In the genomic region with DNA sequence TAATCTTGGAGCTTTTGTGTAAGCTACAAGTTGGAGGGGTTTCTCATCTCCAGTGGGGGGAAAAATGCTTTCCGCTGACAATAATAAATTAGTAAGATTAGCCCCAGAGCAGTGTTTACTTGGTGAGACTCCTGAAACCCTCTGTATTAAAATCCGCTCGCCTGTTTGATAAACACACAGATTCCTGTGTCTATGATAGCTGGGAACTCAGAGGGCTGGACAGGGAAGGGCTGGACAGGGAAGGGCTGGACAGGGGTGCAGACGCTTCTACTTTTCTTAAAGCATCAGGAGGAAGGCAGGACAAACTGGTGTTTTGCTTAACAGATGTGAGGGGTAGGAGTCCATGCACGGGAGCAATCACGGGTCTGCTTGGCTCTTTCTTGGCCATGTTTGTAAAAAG, we compare ENCODE assay signal across 30 mouse cellular contexts.
DNase-seq lines count a peak whose midpoint lies in the region; ATAC-seq and TF ChIP-seq lines count a peak whose summit lies in the region.
"Had no signal": no experiment of that assay in that cellular context is flagged by ENCODE, and none has a peak within 500 bp of the region (broad histone marks: within the 10 kb centered on the region; RNA-seq: fewer than 3 reads in every experiment).

No protein-coding gene starts in this region.

- peaks cover 6% of the 10 kb centered on the region; the same call in 1 of the 2 replicates for H3K4me1 ChIP-seq in lung, embryonic 15.5 days
- H3K4me1 ChIP-seq in heart, embryonic 12.5 days (replicated peaks) = no peaks in the 10 kb centered on the region
- H3K4me1 ChIP-seq: embryonic facial prominence, embryonic 15.5 days; heart, embryonic 13.5 days; hindbrain, embryonic 10.5 days; hindbrain, embryonic 15.5 days; neural tube, embryonic 12.5 days had no signal

- no peak for ATAC-seq in lung, embryonic 15.5 days (ENCODE audit: borderline replicate concordance, extremely low read depth, low FRiP score, low TSS enrichment)
- ATAC-seq in heart, embryonic 12.5 days (ENCODE audit: insufficient number of reproducible peaks, low FRiP score) = no peak
- ATAC-seq: forebrain, embryonic 14.5 days; inflammation-experienced regulatory T-cells, adult 6 months; midbrain, embryonic 16.5 days had no signal

- H3ac ChIP-seq in myocyte (ENCODE audit: control insufficient read depth, insufficient read length) = no peak overlapping the region

- no peaks in the 10 kb centered on the region for H3K79me2 ChIP-seq in myocyte (ENCODE audit: control insufficient read depth, insufficient read depth)

- 25% methylated on average over 6 of the region's 6 CpGs for WGBS in lung, embryonic 15.5 days
- 56% methylated on average over 6 of the region's 6 CpGs for WGBS in heart, embryonic 12.5 days

- intact Hi-C loops in heart, postnatal 36 days (cut with DNase I) = no loop called here

- no peak overlapping the region for H3K27ac ChIP-seq in lung, embryonic 15.5 days
- H3K27ac ChIP-seq in heart, embryonic 12.5 days (ENCODE audit: poor library complexity, severe bottlenecking) = no peak overlapping the region
- H3K27ac ChIP-seq: embryonic facial prominence, embryonic 15.5 days; heart, embryonic 13.5 days; hindbrain, embryonic 10.5 days; hindbrain, embryonic 15.5 days; limb, embryonic 12.5 days; neural tube, embryonic 12.5 days had no signal

- no peak overlapping the region for H3K9ac ChIP-seq in lung, embryonic 15.5 days
- H3K9ac ChIP-seq in heart, embryonic 12.5 days = no peak overlapping the region
- H3K9ac ChIP-seq: embryonic facial prominence, embryonic 15.5 days; heart, embryonic 13.5 days; hindbrain, embryonic 15.5 days; limb, embryonic 12.5 days; neural tube, embryonic 12.5 days had no signal

- peak overlapping the region; percentile 18; the same call in 1 of the 2 replicates for H3K4me2 ChIP-seq in lung, embryonic 15.5 days
- peak overlapping the region; percentile 58 for H3K4me2 ChIP-seq in myocyte (ENCODE audit: low read depth)
- H3K4me2 ChIP-seq in heart, embryonic 12.5 days = no peak overlapping the region
- H3K4me2 ChIP-seq: embryonic facial prominence, embryonic 15.5 days; heart, embryonic 13.5 days; hindbrain, embryonic 15.5 days; limb, embryonic 12.5 days; liver, embryonic 11.5 days; midbrain, embryonic 11.5 days; neural tube, embryonic 12.5 days had no signal

- no peaks in the 10 kb centered on the region for H3K9me3 ChIP-seq in lung, embryonic 15.5 days
- no peaks in the 10 kb centered on the region for H3K9me3 ChIP-seq in heart, embryonic 12.5 days (replicated peaks)
- H3K9me3 ChIP-seq: embryonic facial prominence, embryonic 15.5 days; heart, embryonic 13.5 days; hindbrain, embryonic 10.5 days; hindbrain, embryonic 15.5 days; limb, embryonic 12.5 days; neural tube, embryonic 12.5 days had no signal

- peak; percentile 37 for DNase-seq in heart, adult 11 months
- no peak for DNase-seq in heart, postnatal 36 days
- DNase-seq in lung, postnatal 10 days = no peak
- DNase-seq in yolk sac, embryonic 10.5 days (ENCODE audit: low spot score) = peak; percentile 13
- DNase-seq in heart, adult 8-10 months (ENCODE audit: low spot score) = no peak
- DNase-seq: adrenal gland, postnatal 36 days; cerebellum, adult 2 months; cerebellum, postnatal 14 days; gastrocnemius, postnatal 25 days; heart, adult 18-20 months; heart, postnatal 10 days; kidney, postnatal 14 days; lung, postnatal 14 days; right cerebral cortex, adult 18-20 months; spleen, adult 18-20 months had no signal

- no peaks in the 10 kb centered on the region for H3K27me3 ChIP-seq in lung, embryonic 15.5 days
- no peaks in the 10 kb centered on the region for H3K27me3 ChIP-seq in myocyte (ENCODE audit: control insufficient read depth, insufficient read depth, insufficient read length)
- no peaks in the 10 kb centered on the region for H3K27me3 ChIP-seq in heart, embryonic 12.5 days (replicated peaks)
- H3K27me3 ChIP-seq: embryonic facial prominence, embryonic 15.5 days; heart, embryonic 13.5 days; hindbrain, embryonic 15.5 days; limb, embryonic 12.5 days; neural tube, embryonic 12.5 days; Patski had no signal

- no peaks in the 10 kb centered on the region for H3K36me3 ChIP-seq in lung, embryonic 15.5 days
- no peaks in the 10 kb centered on the region for H3K36me3 ChIP-seq in myocyte (ENCODE audit: control insufficient read depth, insufficient read depth)
- H3K36me3 ChIP-seq in heart, embryonic 12.5 days = no peaks in the 10 kb centered on the region
- H3K36me3 ChIP-seq: embryonic facial prominence, embryonic 15.5 days; heart, embryonic 13.5 days; hindbrain, embryonic 10.5 days; hindbrain, embryonic 15.5 days; limb, embryonic 12.5 days; neural tube, embryonic 12.5 days had no signal

- TF ChIP-seq POLR2A in myocyte (IDR thresholded peaks at IDR 0.05; ENCODE audit: insufficient read length, low read depth) = no peak

- H3K4me3 ChIP-seq in lung, embryonic 15.5 days = no peak overlapping the region
- no peak overlapping the region for H3K4me3 ChIP-seq in myocyte
- no peak overlapping the region for H3K4me3 ChIP-seq in heart, embryonic 12.5 days
- H3K4me3 ChIP-seq: embryonic facial prominence, embryonic 15.5 days; heart, embryonic 13.5 days; hindbrain, embryonic 10.5 days; hindbrain, embryonic 15.5 days; limb, embryonic 12.5 days; neural tube, embryonic 12.5 days had no signal

TF ChIP-seq in myocyte, 11 proteins besides CTCF, POLR2A, EP300 and RAD21:
- TF ChIP-seq E2F4 (IDR thresholded peaks at IDR 0.05; ENCODE audit: insufficient read depth) = no peak
- TF ChIP-seq CEBPB (IDR thresholded peaks at IDR 0.05; ENCODE audit: insufficient read depth, poor library complexity, severe bottlenecking) = no peak
- TF ChIP-seq MAX (IDR thresholded peaks at IDR 0.05; ENCODE audit: low read depth) = no peak
- no peak for TF ChIP-seq MYOD1 (IDR thresholded peaks at IDR 0.05; ENCODE audit: control insufficient read depth in 1 of 3, insufficient read length in 2 of 3, low read depth in 2 of 3)
- no peak for TF ChIP-seq MYOG (IDR thresholded peaks at IDR 0.05; ENCODE audit: control insufficient read depth in 1 of 3, insufficient read depth in 1 of 3, insufficient read length in 2 of 3, low read depth in 2 of 3)
- TF ChIP-seq TCF12 (IDR thresholded peaks at IDR 0.05; ENCODE audit: insufficient read depth, poor library complexity, severe bottlenecking) = no peak

Comparison
In these comparisons a context has a peak if more than half of its experiments do, and no peak if none do; other contexts are left out.
1. DNase-seq: peak in heart, adult 11 months (single experiment) and yolk sac, embryonic 10.5 days (single experiment); none in heart, postnatal 36 days (0 of 2), lung, postnatal 10 days (single experiment) and heart, adult 8-10 months (single experiment).